Mouse (Mus musculus) midbrain, postnatal 0 days (tissue): ENCODE measurements around the gene Itsn1. TPM values are rescaled to one million over a fixed set of nuclear protein-coding genes. Genes with fewer than 3 reads are reported as not detected.

Experiments used
- ATAC-seq: fragments of 200-750 bp; cut with Nextera tagmentation; 2 replicates; pipeline ENCODE4 v1.8.0; 2017; ENCODE audit warnings: moderate number of reproducible peaks, mild to moderate bottlenecking, moderate TSS enrichment, moderate library complexity; ENCODE audit not compliant: low FRiP score
- DNase-seq: peaks from one replicate; pipeline ENCODE4 v3.0.0-alpha.2; 2015; ENCODE audit warnings: low spot score
- H3K27ac ChIP-seq: fragments of 300-500 bp; sonication (generic); 2 replicates; pipeline ENCODE4 v1.5.1; 2014; ENCODE audit warnings: low read depth, mild to moderate bottlenecking, low read length, mixed read lengths
- H3K27me3 ChIP-seq: fragments of 300-500 bp; sonication (generic); 2 replicates; pipeline ENCODE4 v1.6.1; 2014; ENCODE audit warnings: low read length, control low read depth, mixed read lengths; ENCODE audit not compliant: insufficient read depth
- H3K36me3 ChIP-seq: fragments of 300-500 bp; sonication (generic); 2 replicates; pipeline ENCODE4 v1.6.1; 2014; ENCODE audit warnings: low read length, control low read depth, mixed read lengths; ENCODE audit not compliant: insufficient read depth
- H3K4me1 ChIP-seq: fragments of 300-500 bp; sonication (generic); 2 replicates; pipeline ENCODE4 v1.6.1; 2014; ENCODE audit warnings: mild to moderate bottlenecking, control low read depth, antibody characterized with exemption, low read length, mixed read lengths; ENCODE audit not compliant: insufficient read depth
- H3K4me2 ChIP-seq: fragments of 300-500 bp; sonication (generic); 2 replicates; pipeline ENCODE4 v1.6.1; 2014; ENCODE audit warnings: low read depth, mild to moderate bottlenecking, low read length, mixed read lengths; ENCODE audit not compliant: poor library complexity, severe bottlenecking
- H3K4me3 ChIP-seq: fragments of 300-500 bp; sonication (generic); 2 replicates; pipeline ENCODE4 v1.5.1; 2014; ENCODE audit warnings: low read depth, mild to moderate bottlenecking, low read length, moderate library complexity
- H3K9ac ChIP-seq: fragments of 300-500 bp; sonication (generic); replicated peaks from 2 replicates; pipeline ENCODE4 v1.6.1; 2014; ENCODE audit warnings: mild to moderate bottlenecking, low read length, moderate library complexity, mixed read lengths; ENCODE audit not compliant: poor library complexity, severe bottlenecking
- H3K9me3 ChIP-seq: fragments of 300-500 bp; sonication (generic); 2 replicates; pipeline ENCODE4 v1.6.1; 2016; ENCODE audit warnings: low read length, control low read depth
- CTCF ChIP-seq: IDR thresholded peaks from 2 replicates; pipeline ENCODE4 v1.5.1; 2016; ENCODE audit warnings: antibody characterized with exemption, mild to moderate bottlenecking
- WGBS: fragments of 180-500 bp; shearing (Covaris S2); extraction: QIAGEN DNeasy Blood & Tissue Kit; methylation state at CpG from one replicate; pipeline ENCODE4 v1.1.7; 2014; 5-methylcytosine and 5-hydroxymethylcytosine counted together
- polyA plus RNA-seq: library from polyadenylated mRNA; unstranded; fragments of >200 nt; fragmentation: Nextera tagmentation; extraction: Ambion mirVana; gene quantifications from 2 replicates; pipeline ENCODE4 v1.2.1, GENCODE M21; 2015
- total RNA-seq: library from RNA; depleted of rRNA; stranded (reverse); fragments of >200 nt; gene quantifications from 2 replicates; pipeline ENCODE4 v1.2.3, GENCODE M21; 2014

Gene Itsn1
- total and polyA plus RNA-seq, 2 experiments from 2014 or later = 34.0 to 78.7 TPM

GRCm38 (mm10) chr16:91864646-91865332 lies 135.7 kb downstream of the Itsn1 start:
- Histone ChIP-seq H3K36me3 (peaks cover 42% of the 10 kb centered on the region), H3K4me2 (no peak overlapping the region), H3K4me3 (no peak overlapping the region), H3K27me3 (no peaks in the 10 kb centered on the region), H3K9ac (no peak overlapping the region), H3K4me1 (0 out of 2 replicates have a peak, but pooled peaks cover 5% of the 10 kb centered on the region), H3K9me3 (no peaks in the 10 kb centered on the region), H3K27ac (no peak overlapping the region)
- WGBS = 79% methylated on average over 10 of the region's 10 CpGs
- ATAC-seq (no peak), DNase-seq (no peak)
- no peak for TF ChIP-seq CTCF

- WGBS = 85% methylated on average over 7 of the region's 7 CpGs
- TF ChIP-seq CTCF = no peak
- H3K27ac ChIP-seq = no peak overlapping the region
- H3K36me3 ChIP-seq = peaks cover 51% of the 10 kb centered on the region
- DNase-seq (peak; percentile 63), ATAC-seq (no peak)
- H3K9ac ChIP-seq = no peak overlapping the region
- no peaks in the 10 kb centered on the region for H3K9me3 ChIP-seq
- H3K27me3 ChIP-seq = no peaks in the 10 kb centered on the region
- 0 out of 2 replicates have a peak, but pooled peaks cover 2% of the 10 kb centered on the region for H3K4me1 ChIP-seq
- no peak overlapping the region for H3K4me2 ChIP-seq
- no peak overlapping the region for H3K4me3 ChIP-seq
Measured at GRCm38 (mm10) chr16:91865570-91866257, 136.6 kb downstream of the Itsn1 start.

GRCm38 (mm10) chr16:91866258-91866634 lies 137.2 kb downstream of the Itsn1 start:
- WGBS = 72% methylated on average over 5 of the region's 5 CpGs
- H3K4me1 ChIP-seq = no peaks in the 10 kb centered on the region
- no peak overlapping the region for H3K27ac ChIP-seq
- DNase-seq (no peak), ATAC-seq (no peak)
- H3K27me3 ChIP-seq = no peaks in the 10 kb centered on the region
- peaks cover 54% of the 10 kb centered on the region for H3K36me3 ChIP-seq
- H3K4me3 ChIP-seq = no peak overlapping the region
- no peak for TF ChIP-seq CTCF
- no peaks in the 10 kb centered on the region for H3K9me3 ChIP-seq
- H3K9ac ChIP-seq = no peak overlapping the region
- H3K4me2 ChIP-seq = no peak overlapping the region

GRCm38 (mm10) chr16:91867672-91868071 lies 138.6 kb downstream of the Itsn1 start:
- DNase-seq (no peak), ATAC-seq (peak; percentile 28; the same call in 1 of the 2 replicates)
- Histone ChIP-seq H3K4me3 (no peak overlapping the region), H3K27me3 (no peaks in the 10 kb centered on the region), H3K27ac (peak overlapping the region; percentile 13), H3K9ac (no peak overlapping the region), H3K9me3 (no peaks in the 10 kb centered on the region), H3K36me3 (peaks cover 55% of the 10 kb centered on the region), H3K4me1 (no peaks in the 10 kb centered on the region), H3K4me2 (no peak overlapping the region)
- WGBS = 47% methylated on average over 8 of the region's 8 CpGs
- TF ChIP-seq CTCF = no peak

- WGBS = 87% methylated on average over 28 of the region's 28 CpGs
- no peak overlapping the region for H3K27ac ChIP-seq
- no peak for ATAC-seq
- H3K4me1 ChIP-seq = no peaks in the 10 kb centered on the region
- DNase-seq = peak; percentile 55
- no peaks in the 10 kb centered on the region for H3K9me3 ChIP-seq
- no peaks in the 10 kb centered on the region for H3K27me3 ChIP-seq
- no peak overlapping the region for H3K4me3 ChIP-seq
- peaks cover 45% of the 10 kb centered on the region for H3K36me3 ChIP-seq
- no peak overlapping the region for H3K4me2 ChIP-seq
- no peak for TF ChIP-seq CTCF
- H3K9ac ChIP-seq = no peak overlapping the region
Measured at GRCm38 (mm10) chr16:91868943-91869911, 140.1 kb downstream of the Itsn1 start.
